ENCODE assay signal across 7 mouse cellular contexts in the genomic region with DNA sequence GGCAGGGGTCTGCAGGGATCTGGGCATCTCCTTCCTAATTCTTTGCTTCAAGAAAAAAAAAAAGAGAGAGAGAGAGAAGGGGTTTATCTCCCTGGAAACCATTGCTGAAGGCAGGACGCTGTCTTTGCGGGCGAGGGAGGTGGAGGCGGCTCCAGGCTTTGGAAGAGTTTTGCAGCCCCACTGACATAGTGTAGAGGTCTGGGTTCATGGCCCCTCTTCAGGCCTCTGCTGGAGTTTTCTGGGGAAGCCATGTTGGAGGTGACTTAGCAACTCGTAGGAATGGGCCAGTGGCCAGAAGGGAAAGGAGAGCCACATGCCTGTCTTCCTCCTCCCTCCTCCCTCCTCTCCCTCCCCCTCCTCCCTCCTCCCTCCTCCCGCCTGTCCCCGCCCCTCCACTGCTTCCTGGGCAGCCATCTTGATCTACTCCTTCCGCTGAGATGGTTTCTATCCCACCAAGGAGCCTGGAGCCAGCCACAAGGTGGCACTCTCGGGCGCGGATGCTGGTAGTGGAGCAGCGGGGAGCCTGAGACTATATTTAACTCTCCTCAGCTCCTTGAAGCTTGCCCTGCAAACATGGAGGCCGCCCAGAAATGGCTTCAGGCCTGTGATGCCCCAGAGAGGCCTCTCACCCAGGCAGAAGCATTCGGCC. TPM values are rescaled to one million over a fixed set of nuclear protein-coding genes. Genes with fewer than 3 reads are reported as not detected.
DNase-seq lines count a peak whose midpoint lies in the region; ATAC-seq and TF ChIP-seq lines count a peak whose summit lies in the region.

No protein-coding gene starts in this region.

- WGBS in intestine, postnatal 0 days = 22% methylated on average over 13 of the region's 14 CpGs
- WGBS in midbrain, embryonic 12.5 days = 20% methylated on average over 12 of the region's 14 CpGs
- WGBS in small intestine, adult 2 months = 40% methylated on average over 12 of the region's 14 CpGs

- H3K4me2 ChIP-seq in intestine, postnatal 0 days (replicated peaks; ENCODE audit: low read depth) = no peak overlapping the region
- peak overlapping the region; percentile 25 for H3K4me2 ChIP-seq in midbrain, embryonic 12.5 days (replicated peaks)

- intact Hi-C loops in left cerebral cortex, postnatal 36 days (cut with DNase I) = no loop called here

- H3K27ac ChIP-seq in intestine, postnatal 0 days (ENCODE audit: low read depth, low read length) = no peak overlapping the region
- peak overlapping the region; percentile 75 for H3K27ac ChIP-seq in midbrain, embryonic 12.5 days (replicated peaks)
- H3K27ac ChIP-seq in small intestine, adult 2 months (ENCODE audit: insufficient read depth, low read depth, low read length) = no peak overlapping the region

- H3K4me3 ChIP-seq in intestine, postnatal 0 days (ENCODE audit: low read depth, low read length) = no peak overlapping the region
- no peak overlapping the region for H3K4me3 ChIP-seq in midbrain, embryonic 12.5 days
- no peak overlapping the region for H3K4me3 ChIP-seq in small intestine, adult 2 months (ENCODE audit: low read depth, low read length)

- ATAC-seq in granulocyte monocyte progenitor cell, adult 5-6 weeks (replicated peaks; ENCODE audit: poor library complexity, severe bottlenecking) = peak; percentile 94
- ATAC-seq in intestine, postnatal 0 days = peak; percentile 85
- ATAC-seq in midbrain, embryonic 12.5 days (ENCODE audit: low FRiP score, low read depth) = peak; percentile 84

- H3K27me3 ChIP-seq in intestine, postnatal 0 days (replicated peaks; ENCODE audit: control insufficient read depth, insufficient read depth, low read length) = no peaks in the 10 kb centered on the region
- no peaks in the 10 kb centered on the region for H3K27me3 ChIP-seq in midbrain, embryonic 12.5 days
- H3K27me3 ChIP-seq in small intestine, adult 2 months (ENCODE audit: control insufficient read depth, insufficient read depth, low read length) = no peaks in the 10 kb centered on the region

- peak; percentile 86 for TF ChIP-seq CTCF in intestine, postnatal 0 days (IDR thresholded peaks at IDR 0.05; ENCODE audit: low read depth)
- peak; percentile 75 for TF ChIP-seq CTCF in small intestine, adult 2 months (IDR thresholded peaks at IDR 0.05; ENCODE audit: extremely low read depth, insufficient read length, insufficient replicate concordance, low read depth, low read length)

- H3K36me3 ChIP-seq in intestine, postnatal 0 days (ENCODE audit: control insufficient read depth, insufficient read depth) = no peaks in the 10 kb centered on the region
- no peaks in the 10 kb centered on the region for H3K36me3 ChIP-seq in midbrain, embryonic 12.5 days
- no peaks in the 10 kb centered on the region for H3K36me3 ChIP-seq in small intestine, adult 2 months (ENCODE audit: control insufficient read depth, insufficient read depth, low read length)

- DNase-seq in adrenal gland, adult 2 months = peak; percentile 90
- DNase-seq in embryo, embryonic 9.5 days (ENCODE audit: extremely low spot score) = peak; percentile 94
- peak; percentile 77 to 86 for DNase-seq in left cerebral cortex, postnatal 36 days (ENCODE audit: low spot score in 2 of 2)

- no peaks in the 10 kb centered on the region for H3K4me1 ChIP-seq in intestine, postnatal 0 days (replicated peaks; ENCODE audit: control insufficient read depth, insufficient read depth, low read length)
- peaks cover 23% of the 10 kb centered on the region for H3K4me1 ChIP-seq in midbrain, embryonic 12.5 days
- H3K4me1 ChIP-seq in small intestine, adult 2 months (ENCODE audit: control insufficient read depth, insufficient read depth, insufficient read length, low read length) = peaks cover 2% of the 10 kb centered on the region

- TF ChIP-seq POLR2A in small intestine, adult 2 months (IDR thresholded peaks at IDR 0.05; ENCODE audit: low read depth, low read length) = no peak

- H3K9ac ChIP-seq in intestine, postnatal 0 days (ENCODE audit: low read depth, low read length) = no peak overlapping the region
- no peak overlapping the region for H3K9ac ChIP-seq in midbrain, embryonic 12.5 days (replicated peaks)

- H3K9me3 ChIP-seq in intestine, postnatal 0 days (ENCODE audit: control insufficient read depth) = no peaks in the 10 kb centered on the region
- H3K9me3 ChIP-seq in midbrain, embryonic 12.5 days = no peaks in the 10 kb centered on the region

RNA-seq across cellular contexts. Expression of gene Pard6b, which starts 47.5 kb away (rescaled TPM):
- 1 to 10 TPM in 1 of 2 experiments, under 1 TPM in 1; 0.92 to 1.9 TPM for total RNA-seq in adrenal gland, adult 2 months (2021)
- polyA plus RNA-seq in adrenal gland, adult 2 months (2012; rRNA removed) = 1.3 and 2.1 TPM in 2 replicates
- total RNA-seq in granulocyte monocyte progenitor cell, adult 5-6 weeks (2014; fragmentation: Nextera tagmentation) = 0.58 TPM in 1 of 2 replicates, not detected in the other
- total RNA-seq in granulocyte monocyte progenitor cell, adult 5-6 weeks (2017) = 0.04 and 0.21 TPM in 2 replicates
- polyA plus RNA-seq in intestine, postnatal 0 days (2015; fragmentation: Nextera tagmentation; extraction: Ambion mirVana) = 13.8 and 17.3 TPM in 2 replicates
- 1 to 10 TPM; 4.4 to 5.8 TPM for total RNA-seq in left cerebral cortex, postnatal 36 days (2021)
- polyA plus RNA-seq in midbrain, embryonic 12.5 days (2016; fragmentation: Nextera tagmentation; extraction: Ambion mirVana) = 8.6 and 11.4 TPM in 2 replicates
- 18.2 and 55.5 TPM in 2 replicates for polyA plus RNA-seq in small intestine, adult 2 months (2012; rRNA removed)
